Comparison of ENCODE assay signal across 15 mouse cellular contexts in the genomic region with DNA sequence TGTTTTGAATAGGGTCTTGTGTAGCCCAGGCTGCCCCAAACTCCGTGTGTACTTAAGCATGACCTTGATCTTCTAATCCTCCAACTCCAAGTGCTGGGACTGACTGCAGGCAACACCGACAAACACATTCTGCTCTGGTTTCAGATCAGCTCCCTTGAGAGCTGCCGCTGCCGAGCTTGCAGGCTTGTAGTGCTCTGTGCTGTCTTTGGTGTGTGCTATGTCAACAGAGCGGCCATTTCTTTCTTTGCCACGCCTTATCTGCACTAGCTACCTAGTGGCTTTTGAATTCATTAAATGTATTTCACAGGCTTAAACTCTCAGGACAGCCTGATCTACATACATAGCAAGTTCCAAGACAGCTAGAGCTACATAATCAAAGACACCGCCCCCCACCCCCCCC.
"Had no signal": no experiment of that assay in that cellular context is flagged by ENCODE, and none has a peak within 500 bp of the region (broad histone marks: within the 10 kb centered on the region; RNA-seq: fewer than 3 reads in every experiment).

No protein-coding gene starts in this region.

- H3K27ac ChIP-seq: neural tube, embryonic 12.5 days; neural tube, embryonic 13.5 days; neural tube, embryonic 15.5 days; stomach, embryonic 15.5 days had no signal

- H3K9ac ChIP-seq: neural tube, embryonic 12.5 days; neural tube, embryonic 13.5 days; neural tube, embryonic 15.5 days; stomach, embryonic 15.5 days had no signal

- H3K4me2 ChIP-seq: neural tube, embryonic 12.5 days; neural tube, embryonic 13.5 days; neural tube, embryonic 15.5 days; stomach, embryonic 15.5 days had no signal

- H3K4me3 ChIP-seq: neural tube, embryonic 12.5 days; neural tube, embryonic 13.5 days; neural tube, embryonic 15.5 days; stomach, embryonic 15.5 days had no signal

- DNase-seq: retina, postnatal 1 day; right cerebral cortex, adult 18-20 months; right cerebral cortex, postnatal 14 days; right cerebral cortex, postnatal 4 days; spleen, adult 18-20 months; thymus, adult 18-20 months; thymus, adult 2 months; thymus, postnatal 14 days; thymus, postnatal 25 days; thymus, postnatal 36 days; thymus, postnatal 4 days had no signal

- H3K27me3 ChIP-seq: neural tube, embryonic 12.5 days; neural tube, embryonic 13.5 days; neural tube, embryonic 15.5 days; stomach, embryonic 15.5 days had no signal

- H3K4me1 ChIP-seq: neural tube, embryonic 12.5 days; neural tube, embryonic 13.5 days; neural tube, embryonic 15.5 days; stomach, embryonic 15.5 days had no signal

- H3K36me3 ChIP-seq: stomach, embryonic 15.5 days had no signal

- H3K9me3 ChIP-seq: neural tube, embryonic 12.5 days; neural tube, embryonic 13.5 days; neural tube, embryonic 15.5 days; stomach, embryonic 15.5 days had no signal
